Mouse (Mus musculus) layer of hippocampus, adult 11-12 months (tissue): ENCODE results near the gene Methig1.

Experiments used
- DNase-seq: peaks from one replicate; pipeline ENCODE4 v3.0.0; 2022; ENCODE audit warnings: low spot score

Gene Methig1

DNA sequence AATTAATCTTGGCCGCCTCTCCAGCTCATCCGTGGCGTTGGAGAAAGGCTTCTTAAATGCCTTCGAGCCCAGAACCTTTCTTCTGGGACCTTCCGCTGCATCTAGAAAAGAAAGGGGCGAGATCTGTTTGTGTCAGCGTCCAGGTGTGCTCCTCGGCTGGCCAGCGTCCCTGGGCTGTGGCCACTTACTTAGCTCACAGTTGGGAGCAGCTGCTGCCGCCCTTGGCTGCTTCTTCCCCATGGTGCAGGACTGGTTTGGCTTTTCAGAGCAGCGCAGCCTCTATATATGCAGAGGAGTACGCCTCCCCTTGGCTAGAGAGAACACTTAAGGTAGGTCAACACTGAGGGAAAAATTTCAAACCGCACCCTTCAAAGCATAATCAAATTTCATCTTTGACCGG, 71.0 kb downstream of the Methig1 start:
- DNase-seq: no peak

- no peak for DNase-seq
These were observed 71.6 kb downstream of the Methig1 start, which contains the start of gene Slc11a2 for GRCm38 (mm10) chr15:100424396-100425122. Gene Slc11a2, minus strand, starts transcription at chr15:100425072.

DNA sequence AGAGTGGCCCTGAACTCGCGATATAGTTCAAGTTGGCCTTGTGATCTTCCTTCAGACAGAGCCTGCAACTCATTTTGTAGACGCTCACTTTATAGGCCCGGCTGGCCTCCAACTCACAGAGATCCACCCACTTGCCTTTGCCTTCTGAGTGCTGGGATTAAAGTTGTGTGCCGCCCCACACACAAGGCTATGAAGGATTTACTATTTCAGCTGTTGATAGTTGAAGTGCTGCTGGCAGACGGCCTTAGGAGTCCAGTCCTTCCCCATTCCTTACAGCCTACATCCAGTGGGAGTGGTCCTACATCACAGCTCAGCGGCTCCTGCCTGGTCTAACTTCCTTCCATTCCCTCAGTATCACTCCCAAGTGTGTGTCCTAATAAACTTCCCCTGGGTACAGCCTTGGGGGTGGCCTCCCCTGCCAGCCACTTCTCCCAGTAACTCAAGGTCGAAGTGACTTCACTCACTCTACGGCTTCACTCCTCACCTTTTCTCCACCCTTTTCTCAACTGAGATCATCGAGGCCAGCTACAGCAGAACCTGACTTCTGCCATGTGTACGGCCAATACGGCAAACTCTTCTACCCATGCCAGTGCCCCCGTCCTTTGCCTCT, 75.5 kb downstream of the Methig1 start:
- DNase-seq: no peak

DNA sequence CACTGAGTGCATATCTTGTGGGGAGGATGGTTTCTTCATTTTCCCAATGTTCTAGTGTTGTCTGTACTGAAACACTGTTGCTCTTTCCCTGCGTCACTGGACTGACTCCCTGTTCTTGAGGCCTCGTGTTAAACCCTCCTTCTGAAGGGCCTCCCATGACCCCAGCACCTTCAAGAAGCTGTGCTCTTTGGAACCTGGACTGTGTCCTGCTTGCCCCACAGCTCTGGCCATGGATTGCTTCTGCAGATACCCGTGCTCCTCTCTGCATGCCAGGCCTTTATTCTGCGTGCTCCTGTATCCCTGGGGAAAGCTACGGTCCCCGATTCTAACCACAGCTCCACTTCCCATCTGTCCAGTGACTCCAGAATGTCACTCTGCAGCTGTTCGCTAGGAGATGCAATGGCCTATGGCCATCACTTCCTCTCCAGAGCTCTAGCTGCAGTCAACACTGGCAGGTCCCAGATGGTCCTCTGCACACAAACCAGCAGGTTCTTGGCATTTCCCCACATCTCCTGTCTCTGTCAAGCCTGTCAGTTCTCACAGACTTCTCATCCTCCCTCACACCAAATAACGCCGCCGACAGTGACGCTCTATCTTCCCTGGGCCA, 77.1 kb downstream of the Methig1 start:
- DNase-seq: no peak

DNA sequence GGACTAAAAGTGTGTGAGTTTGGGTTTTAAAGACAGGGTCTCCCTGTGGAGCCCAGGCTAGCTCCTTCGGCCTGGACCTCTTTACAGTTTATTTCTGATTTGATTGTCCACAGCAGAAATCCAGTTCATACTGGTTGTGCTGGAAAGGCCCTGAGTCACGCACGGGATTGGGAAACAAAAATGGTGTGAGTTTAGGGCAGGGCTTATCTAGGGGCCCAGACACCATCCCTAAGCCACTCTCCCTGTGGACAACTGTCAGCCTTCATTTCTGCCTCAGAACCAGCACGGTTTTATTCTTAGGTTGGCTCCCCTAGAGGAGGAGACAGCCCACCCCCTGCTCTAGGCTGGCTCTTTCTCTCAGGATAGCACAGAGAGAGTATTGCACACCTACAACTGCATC, 80.3 kb downstream of the Methig1 start:
- DNase-seq: no peak
